Comparison of ENCODE assay signal across 22 mouse cellular contexts in genomic region chr7:129340096-129340495, GRCm38 (mm10).
A peak's percentile ranks its signal among the peaks of the same experiment; 100 is the strongest.
DNase-seq lines count a peak whose midpoint lies in the region; ATAC-seq and TF ChIP-seq lines count a peak whose summit lies in the region.
"Had no signal": no experiment of that assay in that cellular context is flagged by ENCODE, and none has a peak within 500 bp of the region (broad histone marks: within the 10 kb centered on the region; RNA-seq: fewer than 3 reads in every experiment).

No protein-coding gene starts in this region.

- no peaks in the 10 kb centered on the region for H3K4me1 ChIP-seq in hindbrain, postnatal 0 days (ENCODE audit: insufficient read depth, low read length)
- H3K4me1 ChIP-seq in hindbrain, embryonic 14.5 days (replicated peaks; ENCODE audit: control insufficient read depth, insufficient read depth, low read length) = no peaks in the 10 kb centered on the region
- no peaks in the 10 kb centered on the region for H3K4me1 ChIP-seq in midbrain, postnatal 0 days (ENCODE audit: insufficient read depth, low read length)
- no peaks in the 10 kb centered on the region for H3K4me1 ChIP-seq in midbrain, embryonic 13.5 days (replicated peaks)
- H3K4me1 ChIP-seq: embryonic facial prominence, embryonic 10.5 days; embryonic facial prominence, embryonic 12.5 days; forebrain, embryonic 13.5 days; forebrain, embryonic 15.5 days had no signal

- peak; percentile 56 to 62 for DNase-seq in cerebellum, postnatal 10 days
- no peak for DNase-seq in cerebellum, postnatal 36 days
- DNase-seq in hindbrain, postnatal 0 days (ENCODE audit: low spot score) = peak; percentile 20
- DNase-seq in hindbrain, embryonic 14.5 days (ENCODE audit: low spot score) = no peak
- peak; percentile 12 for DNase-seq in midbrain, postnatal 0 days (ENCODE audit: low spot score)
- DNase-seq: adrenal gland, adult 8-10 months; adrenal gland, postnatal 14 days; adrenal gland, postnatal 36 days; B cell, adult 2 months; cerebellum, adult 11-12 months; cerebellum, adult 2 months; cerebellum, adult 9-11 months; forebrain, postnatal 0 days had no signal

- TF ChIP-seq CTCF in hindbrain, postnatal 0 days (IDR thresholded peaks at IDR 0.05; ENCODE audit: low read depth) = no peak
- no peak for TF ChIP-seq CTCF in midbrain, postnatal 0 days (IDR thresholded peaks at IDR 0.05)

- H3K4me3 ChIP-seq in hindbrain, postnatal 0 days (ENCODE audit: low read length) = no peak overlapping the region
- no peak overlapping the region for H3K4me3 ChIP-seq in hindbrain, embryonic 14.5 days (replicated peaks; ENCODE audit: low read length)
- no peak overlapping the region for H3K4me3 ChIP-seq in midbrain, postnatal 0 days (ENCODE audit: low read depth, low read length)
- no peak overlapping the region for H3K4me3 ChIP-seq in midbrain, embryonic 13.5 days (replicated peaks)
- H3K4me3 ChIP-seq: embryonic facial prominence, embryonic 10.5 days; embryonic facial prominence, embryonic 12.5 days; forebrain, embryonic 13.5 days; forebrain, embryonic 15.5 days had no signal

- no peaks in the 10 kb centered on the region for H3K27me3 ChIP-seq in hindbrain, postnatal 0 days (ENCODE audit: insufficient read depth, low read length)
- no peaks in the 10 kb centered on the region for H3K27me3 ChIP-seq in hindbrain, embryonic 14.5 days (ENCODE audit: control insufficient read depth, insufficient read depth, low read length)
- no peaks in the 10 kb centered on the region for H3K27me3 ChIP-seq in midbrain, postnatal 0 days (ENCODE audit: insufficient read depth, low read length)
- no peaks in the 10 kb centered on the region for H3K27me3 ChIP-seq in midbrain, embryonic 13.5 days
- H3K27me3 ChIP-seq: embryonic facial prominence, embryonic 12.5 days; forebrain, embryonic 13.5 days; forebrain, embryonic 15.5 days had no signal

- no peak overlapping the region for H3K9ac ChIP-seq in hindbrain, postnatal 0 days (replicated peaks; ENCODE audit: low read length)
- no peak overlapping the region for H3K9ac ChIP-seq in hindbrain, embryonic 14.5 days
- H3K9ac ChIP-seq in midbrain, postnatal 0 days (replicated peaks; ENCODE audit: low read length, poor library complexity, severe bottlenecking) = no peak overlapping the region
- no peak overlapping the region for H3K9ac ChIP-seq in midbrain, embryonic 13.5 days (replicated peaks)
- H3K9ac ChIP-seq: embryonic facial prominence, embryonic 12.5 days; forebrain, embryonic 13.5 days; forebrain, embryonic 15.5 days; forebrain, postnatal 0 days had no signal

- no peak overlapping the region for H3K4me2 ChIP-seq in hindbrain, postnatal 0 days (ENCODE audit: low read depth, low read length)
- H3K4me2 ChIP-seq in hindbrain, embryonic 14.5 days (replicated peaks) = no peak overlapping the region
- no peak overlapping the region for H3K4me2 ChIP-seq in midbrain, postnatal 0 days (ENCODE audit: low read depth, low read length, poor library complexity, severe bottlenecking)
- no peak overlapping the region for H3K4me2 ChIP-seq in midbrain, embryonic 13.5 days (replicated peaks)
- H3K4me2 ChIP-seq: embryonic facial prominence, embryonic 12.5 days; forebrain, embryonic 13.5 days; forebrain, embryonic 15.5 days had no signal

- 87% methylated on average over 3 of the region's 3 CpGs for WGBS in hindbrain, postnatal 0 days
- 96% methylated on average over 3 of the region's 3 CpGs for WGBS in hindbrain, embryonic 14.5 days
- WGBS in midbrain, postnatal 0 days = 97% methylated on average over 3 of the region's 3 CpGs
- 99% methylated on average over 3 of the region's 3 CpGs for WGBS in midbrain, embryonic 13.5 days

- H3K27ac ChIP-seq in hindbrain, postnatal 0 days = no peak overlapping the region
- H3K27ac ChIP-seq in hindbrain, embryonic 14.5 days = no peak overlapping the region
- no peak overlapping the region for H3K27ac ChIP-seq in midbrain, postnatal 0 days (ENCODE audit: low read depth, low read length)
- H3K27ac ChIP-seq in midbrain, embryonic 13.5 days = no peak overlapping the region
- H3K27ac ChIP-seq: embryonic facial prominence, embryonic 10.5 days; embryonic facial prominence, embryonic 12.5 days; forebrain, embryonic 13.5 days; forebrain, embryonic 15.5 days had no signal

- peaks cover 3% of the 10 kb centered on the region; the same call in 1 of the 2 replicates for H3K9me3 ChIP-seq in hindbrain, postnatal 0 days (ENCODE audit: low read length)
- no peaks in the 10 kb centered on the region for H3K9me3 ChIP-seq in hindbrain, embryonic 14.5 days (ENCODE audit: control insufficient read depth, low read length)
- H3K9me3 ChIP-seq in midbrain, postnatal 0 days (ENCODE audit: low read length) = no peaks in the 10 kb centered on the region
- H3K9me3 ChIP-seq in midbrain, embryonic 13.5 days = no peaks in the 10 kb centered on the region
- H3K9me3 ChIP-seq: embryonic facial prominence, embryonic 10.5 days; embryonic facial prominence, embryonic 12.5 days; forebrain, embryonic 13.5 days; forebrain, embryonic 15.5 days had no signal

- no peaks in the 10 kb centered on the region for H3K36me3 ChIP-seq in hindbrain, postnatal 0 days (ENCODE audit: insufficient read depth, low read length)
- H3K36me3 ChIP-seq in hindbrain, embryonic 14.5 days (replicated peaks; ENCODE audit: control insufficient read depth, insufficient read depth) = no peaks in the 10 kb centered on the region
- H3K36me3 ChIP-seq in midbrain, postnatal 0 days (ENCODE audit: insufficient read depth, low read length) = no peaks in the 10 kb centered on the region
- no peaks in the 10 kb centered on the region for H3K36me3 ChIP-seq in midbrain, embryonic 13.5 days
- H3K36me3 ChIP-seq: embryonic facial prominence, embryonic 10.5 days; embryonic facial prominence, embryonic 12.5 days; forebrain, embryonic 15.5 days; G1E had no signal

- ATAC-seq in hindbrain, postnatal 0 days = no peak
- ATAC-seq in hindbrain, embryonic 14.5 days (ENCODE audit: low FRiP score) = no peak
- no peak for ATAC-seq in midbrain, postnatal 0 days (ENCODE audit: low FRiP score)
- no peak for ATAC-seq in midbrain, embryonic 13.5 days
- ATAC-seq: activated CD4-positive, CD25-positive, alpha-beta regulatory T cell, adult 4 months; CD4-positive, CD25-positive, alpha-beta regulatory T cell, adult 4 months; forebrain, embryonic 13.5 days; forebrain, embryonic 15.5 days; forebrain, postnatal 0 days; Patski had no signal

Comparison
In these comparisons a context has a peak if more than half of its experiments do, and no peak if none do; other contexts are left out.
1. DNase-seq: peak in cerebellum, postnatal 10 days (2 of 2), hindbrain, postnatal 0 days (single experiment) and midbrain, postnatal 0 days (single experiment); none in cerebellum, postnatal 36 days (0 of 2) and hindbrain, embryonic 14.5 days (single experiment).